Mouse (Mus musculus): ENCODE data around the gene Gm11084. TPM values are rescaled to one million over a fixed set of nuclear protein-coding genes. Genes with fewer than 3 reads are reported as not detected.
"Not testable (repeated sequence)": the region's sequence is repeated elsewhere in the genome, so short reads cannot be mapped to it uniquely, and the experiment has no call there.

Gm11084 gene
- polyA plus RNA-seq, 1 experiment from 2014 or later = not detected

GRCm38 (mm10) chr2:72988945-72989344, 2.4 kb upstream of the Gm11084 start:
- H3K27me3 ChIP-seq; H3K9ac ChIP-seq; H3K4me3 ChIP-seq; H3K27ac ChIP-seq; H3K4me1 ChIP-seq; H3K4me2 ChIP-seq (replicated peaks); H3K9me3 ChIP-seq (replicated peaks); ATAC-seq (ENCODE audit: low FRiP score); H3K36me3 ChIP-seq: not testable (repeated sequence)
- WGBS = 91% methylated on average over 9 of the region's 9 CpGs

GRCm38 (mm10) chr2:72985516-72985915, 1.0 kb downstream of the Gm11084 start:
- Histone ChIP-seq H3K4me1 (peaks cover 4% of the 10 kb centered on the region; the same call in 1 of the 2 replicates), H3K9me3 (replicated peaks) (no peaks in the 10 kb centered on the region), H3K4me3 (no peak overlapping the region), H3K9ac (no peak overlapping the region), H3K4me2 (replicated peaks) (no peak overlapping the region), H3K36me3 (no peaks in the 10 kb centered on the region), H3K27me3 (no peaks in the 10 kb centered on the region), H3K27ac (no peak overlapping the region)
- 39% methylated on average over 1 of the region's 1 CpGs for WGBS
- ATAC-seq (ENCODE audit: low FRiP score) = no peak

GRCm38 (mm10) chr2:72984806-72985205, 1.7 kb downstream of the Gm11084 start:
- Histone ChIP-seq H3K36me3 (no peaks in the 10 kb centered on the region), H3K4me2 (replicated peaks) (no peak overlapping the region), H3K4me3 (no peak overlapping the region), H3K4me1 (peaks cover 4% of the 10 kb centered on the region; the same call in 1 of the 2 replicates), H3K27ac (no peak overlapping the region), H3K27me3 (no peaks in the 10 kb centered on the region), H3K9ac (no peak overlapping the region), H3K9me3 (replicated peaks) (no peaks in the 10 kb centered on the region)
- WGBS = 77% methylated on average over 4 of the region's 4 CpGs
- no peak for ATAC-seq (ENCODE audit: low FRiP score)

GRCm38 (mm10) chr2:72983211-72983610, 3.3 kb downstream of the Gm11084 start:
- 94% methylated on average over 3 of the region's 3 CpGs for WGBS

GRCm38 (mm10) chr2:72982110-72982785, 4.3 kb downstream of the Gm11084 start:
- 92% methylated on average over 7 of the region's 7 CpGs for WGBS
- no peak for ATAC-seq (ENCODE audit: low FRiP score)
- no peaks in the 10 kb centered on the region for H3K9me3 ChIP-seq (replicated peaks)
- H3K27ac ChIP-seq = no peak overlapping the region
- H3K9ac ChIP-seq = no peak overlapping the region
- no peaks in the 10 kb centered on the region for H3K27me3 ChIP-seq
- no peak overlapping the region for H3K4me2 ChIP-seq (replicated peaks)
- H3K4me3 ChIP-seq = no peak overlapping the region
- H3K4me1 ChIP-seq = peaks cover 9% of the 10 kb centered on the region
- H3K36me3 ChIP-seq = no peaks in the 10 kb centered on the region

More at GRCm38 (mm10) chr2:72983211-72983610, 3.3 kb downstream of the Gm11084 start:
- H3K9me3 ChIP-seq (replicated peaks) = no peaks in the 10 kb centered on the region
- no peak overlapping the region for H3K27ac ChIP-seq
- peaks cover 4% of the 10 kb centered on the region; the same call in 1 of the 2 replicates for H3K4me1 ChIP-seq
- no peaks in the 10 kb centered on the region for H3K27me3 ChIP-seq
- H3K36me3 ChIP-seq = no peaks in the 10 kb centered on the region
- no peak for ATAC-seq (ENCODE audit: low FRiP score)
- H3K4me2 ChIP-seq (replicated peaks) = no peak overlapping the region
- no peak overlapping the region for H3K9ac ChIP-seq
- H3K4me3 ChIP-seq = no peak overlapping the region

- peak overlapping the region; percentile 100 for H3K27ac ChIP-seq
- WGBS = 77% methylated on average over 9 of the region's 9 CpGs
- peak overlapping the region; percentile 48 for H3K4me2 ChIP-seq (replicated peaks)
- H3K4me3 ChIP-seq = peak overlapping the region; percentile 98
- no peaks in the 10 kb centered on the region for H3K36me3 ChIP-seq
- H3K4me1 ChIP-seq = peaks cover 14% of the 10 kb centered on the region
- H3K27me3 ChIP-seq = no peaks in the 10 kb centered on the region
- ATAC-seq (ENCODE audit: low FRiP score) = no peak
- 0 out of 2 replicates have a peak overlapping the region, but pooled peaks have one; percentile 100 for H3K9ac ChIP-seq
- H3K9me3 ChIP-seq (replicated peaks) = no peaks in the 10 kb centered on the region
Observed at GRCm38 (mm10) chr2:72981441-72982109, 4.9 kb downstream of the Gm11084 start.

- Histone ChIP-seq H3K4me3 (peak overlapping the region; percentile 98), H3K36me3 (no peaks in the 10 kb centered on the region), H3K4me1 (peaks cover 17% of the 10 kb centered on the region), H3K9me3 (replicated peaks) (no peaks in the 10 kb centered on the region), H3K27ac (peak overlapping the region; percentile 100), H3K27me3 (no peaks in the 10 kb centered on the region), H3K9ac (peak overlapping the region; percentile 100), H3K4me2 (replicated peaks) (peak overlapping the region; percentile 48)
- WGBS = 14% methylated on average over 3 of the region's 3 CpGs
- no peak for ATAC-seq (ENCODE audit: low FRiP score)
Observed at GRCm38 (mm10) chr2:72981075-72981420, 5.5 kb downstream of the Gm11084 start.

- Histone ChIP-seq H3K27me3 (no peaks in the 10 kb centered on the region), H3K4me1 (peaks cover 23% of the 10 kb centered on the region), H3K4me3 (peak within 1 kb of the TSS; percentile 98), H3K9ac (peak within 1 kb of the TSS; percentile 100), H3K36me3 (no peaks in the 10 kb centered on the region), H3K4me2 (replicated peaks) (peak within 1 kb of the TSS; percentile 63), H3K9me3 (replicated peaks) (no peaks in the 10 kb centered on the region), H3K27ac (peak within 1 kb of the TSS; percentile 100)
- WGBS = under 1% methylated on average over 64 of the region's 64 CpGs
- peak; percentile 91 for ATAC-seq (ENCODE audit: low FRiP score)
Observed at GRCm38 (mm10) chr2:72980337-72981074, 6.0 kb downstream of the Gm11084 start, which contains the start of gene Sp3. TSS of gene Sp3 (minus strand) at chr2:72980446.

GRCm38 (mm10) chr2:72979659-72980071, 6.9 kb downstream of the Gm11084 start:
- WGBS = 0% methylated on average over 16 of the region's 54 CpGs
- H3K4me3 ChIP-seq = peak overlapping the region; percentile 98
- peak overlapping the region; percentile 63 for H3K4me2 ChIP-seq (replicated peaks)
- H3K36me3 ChIP-seq = no peaks in the 10 kb centered on the region
- peak overlapping the region; percentile 100 for H3K27ac ChIP-seq
- no peaks in the 10 kb centered on the region for H3K9me3 ChIP-seq (replicated peaks)
- H3K9ac ChIP-seq = peak overlapping the region; percentile 100
- no peaks in the 10 kb centered on the region for H3K27me3 ChIP-seq
- H3K4me1 ChIP-seq = peaks cover 24% of the 10 kb centered on the region
- peak; percentile 71 for ATAC-seq (ENCODE audit: low FRiP score)

- Histone ChIP-seq H3K4me3 (peak overlapping the region; percentile 98), H3K4me1 (peaks cover 24% of the 10 kb centered on the region), H3K36me3 (no peaks in the 10 kb centered on the region), H3K9ac (peak overlapping the region; percentile 100), H3K27ac (peak overlapping the region; percentile 100), H3K27me3 (no peaks in the 10 kb centered on the region), H3K4me2 (replicated peaks) (peak overlapping the region; percentile 63), H3K9me3 (replicated peaks) (no peaks in the 10 kb centered on the region)
- ATAC-seq (ENCODE audit: low FRiP score) = peak; percentile 82
- under 1% methylated on average over 49 of the region's 107 CpGs for WGBS
Observed at GRCm38 (mm10) chr2:72978901-72979658, 7.4 kb downstream of the Gm11084 start.

- H3K4me2 ChIP-seq (replicated peaks) = peak overlapping the region; percentile 63
- H3K9me3 ChIP-seq (replicated peaks) = no peaks in the 10 kb centered on the region
- H3K27me3 ChIP-seq = no peaks in the 10 kb centered on the region
- peak overlapping the region; percentile 100 for H3K9ac ChIP-seq
- WGBS = under 1% methylated on average over 34 of the region's 38 CpGs
- H3K27ac ChIP-seq = peak overlapping the region; percentile 100
- H3K4me1 ChIP-seq = peaks cover 28% of the 10 kb centered on the region
- ATAC-seq (ENCODE audit: low FRiP score) = no peak; the same call in 1 of the 2 replicates
- no peaks in the 10 kb centered on the region for H3K36me3 ChIP-seq
- H3K4me3 ChIP-seq = peak overlapping the region; percentile 98
Observed at GRCm38 (mm10) chr2:72978473-72978872, 8.0 kb downstream of the Gm11084 start.
